In the genomic region with DNA sequence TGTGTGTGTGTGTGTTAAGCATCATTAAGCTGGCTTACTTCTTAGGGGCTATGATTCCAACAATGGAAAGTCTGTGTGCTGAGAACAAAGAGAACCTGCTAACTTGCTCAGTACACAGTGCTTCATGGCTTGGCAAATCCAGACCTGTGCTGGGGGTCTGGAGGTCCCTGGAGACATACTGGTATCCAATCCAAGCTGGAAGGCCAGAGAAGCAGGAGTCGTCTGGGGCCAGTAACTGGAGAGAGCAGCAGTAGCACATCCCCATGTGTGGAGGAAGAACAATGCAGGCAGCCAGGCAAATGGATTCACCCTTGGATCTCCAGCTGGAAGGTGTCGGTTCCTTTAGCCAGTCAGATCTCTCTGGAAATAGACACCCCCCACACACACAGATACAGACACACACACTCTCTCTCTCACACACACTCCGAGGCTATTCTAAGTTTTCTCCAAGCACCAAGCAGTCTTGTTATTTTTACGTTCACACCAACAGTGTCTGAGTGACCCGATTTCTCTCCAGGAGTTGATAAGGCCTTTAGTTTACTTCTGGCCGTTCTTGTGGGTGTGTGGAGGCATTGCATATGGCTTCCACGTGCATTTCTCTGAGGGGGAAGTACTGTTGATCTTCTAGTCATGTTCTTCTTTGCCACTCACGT, we compare ENCODE assay signal across 15 mouse cellular contexts. TPM values are rescaled to one million over a fixed set of nuclear protein-coding genes. Genes with fewer than 3 reads are reported as not detected.
A peak's percentile ranks its signal among the peaks of the same experiment; 100 is the strongest.
DNase-seq lines count a peak whose midpoint lies in the region; ATAC-seq and TF ChIP-seq lines count a peak whose summit lies in the region.
"Had no signal": no experiment of that assay in that cellular context is flagged by ENCODE, and none has a peak within 500 bp of the region (broad histone marks: within the 10 kb centered on the region; RNA-seq: fewer than 3 reads in every experiment).

No protein-coding gene starts in this region.

- H3K4me1 ChIP-seq in limb, embryonic 13.5 days = peaks cover 3% of the 10 kb centered on the region
- H3K4me1 ChIP-seq in limb, embryonic 10.5 days = no peaks in the 10 kb centered on the region
- peaks cover 6% of the 10 kb centered on the region; the same call in 1 of the 2 replicates for H3K4me1 ChIP-seq in forebrain, postnatal 0 days (ENCODE audit: insufficient read depth)
- H3K4me1 ChIP-seq in midbrain, embryonic 11.5 days (ENCODE audit: control insufficient read depth, insufficient read depth, low read length) = no peaks in the 10 kb centered on the region

- ATAC-seq in limb, embryonic 13.5 days (ENCODE audit: low FRiP score, low read depth) = peak; percentile 40; the same call in 1 of the 2 replicates
- ATAC-seq in forebrain, postnatal 0 days = peak; percentile 34
- ATAC-seq in midbrain, embryonic 11.5 days (ENCODE audit: low FRiP score) = peak; percentile 64; the same call in 1 of the 2 replicates
- ATAC-seq: activated CD4-positive, CD25-positive, alpha-beta regulatory T cell, adult 4 months; CD4-positive, CD25-positive, alpha-beta regulatory T cell, adult 4 months; intestine, embryonic 16.5 days had no signal

- no peak overlapping the region for H3K4me3 ChIP-seq in limb, embryonic 13.5 days
- no peak overlapping the region for H3K4me3 ChIP-seq in limb, embryonic 10.5 days
- no peak overlapping the region for H3K4me3 ChIP-seq in forebrain, postnatal 0 days (ENCODE audit: low read depth, low read length)
- H3K4me3 ChIP-seq in midbrain, embryonic 11.5 days (ENCODE audit: low read depth, low read length) = no peak overlapping the region
- H3K4me3 ChIP-seq: heart, embryonic 13.5 days had no signal

- no peaks in the 10 kb centered on the region for H3K36me3 ChIP-seq in limb, embryonic 13.5 days
- H3K36me3 ChIP-seq in limb, embryonic 10.5 days = no peaks in the 10 kb centered on the region
- no peaks in the 10 kb centered on the region for H3K36me3 ChIP-seq in forebrain, postnatal 0 days (ENCODE audit: insufficient read depth)
- no peaks in the 10 kb centered on the region for H3K36me3 ChIP-seq in midbrain, embryonic 11.5 days (ENCODE audit: control insufficient read depth, insufficient read depth, low read length)
- H3K36me3 ChIP-seq: heart, embryonic 13.5 days had no signal

- WGBS in limb, embryonic 13.5 days = 62% methylated on average over 8 of the region's 8 CpGs
- WGBS in limb, embryonic 10.5 days = 75% methylated on average over 8 of the region's 8 CpGs
- 63% methylated on average over 8 of the region's 8 CpGs for WGBS in forebrain, postnatal 0 days
- 65% methylated on average over 8 of the region's 8 CpGs for WGBS in midbrain, embryonic 11.5 days

- DNase-seq in limb, embryonic 10.5 days (ENCODE audit: low spot score) = no peak
- no peak for DNase-seq in forebrain, postnatal 0 days
- no peak for DNase-seq in midbrain, embryonic 11.5 days (ENCODE audit: low spot score, missing footprints)
- peak; percentile 72 for DNase-seq in telencephalon, adult 2 months (ENCODE audit: low read depth, low spot score)
- no peak for DNase-seq in cerebellum, postnatal 4 days (ENCODE audit: low spot score in 2 of 2)
- no peak for DNase-seq in adrenal gland, postnatal 36 days
- DNase-seq: cerebellum, postnatal 36 days; kidney, postnatal 25 days; lung, postnatal 10 days had no signal

- H3K27ac ChIP-seq in limb, embryonic 13.5 days = no peak overlapping the region
- no peak overlapping the region for H3K27ac ChIP-seq in limb, embryonic 10.5 days
- H3K27ac ChIP-seq in forebrain, postnatal 0 days (ENCODE audit: low read depth, low read length) = no peak overlapping the region
- no peak overlapping the region for H3K27ac ChIP-seq in midbrain, embryonic 11.5 days (ENCODE audit: low read depth, low read length)
- H3K27ac ChIP-seq: heart, embryonic 13.5 days had no signal

- no peaks in the 10 kb centered on the region for H3K27me3 ChIP-seq in limb, embryonic 13.5 days
- H3K27me3 ChIP-seq in limb, embryonic 10.5 days (ENCODE audit: low read depth, poor library complexity, severe bottlenecking) = no peaks in the 10 kb centered on the region
- no peaks in the 10 kb centered on the region for H3K27me3 ChIP-seq in forebrain, postnatal 0 days (ENCODE audit: insufficient read depth, low read length)
- H3K27me3 ChIP-seq in midbrain, embryonic 11.5 days (ENCODE audit: control insufficient read depth, insufficient read depth, low read length) = no peaks in the 10 kb centered on the region
- H3K27me3 ChIP-seq: heart, embryonic 13.5 days had no signal

- no peaks in the 10 kb centered on the region for H3K9me3 ChIP-seq in limb, embryonic 13.5 days
- no peaks in the 10 kb centered on the region for H3K9me3 ChIP-seq in limb, embryonic 10.5 days (replicated peaks)
- no peaks in the 10 kb centered on the region for H3K9me3 ChIP-seq in forebrain, postnatal 0 days (ENCODE audit: low read length)
- H3K9me3 ChIP-seq in midbrain, embryonic 11.5 days (ENCODE audit: control insufficient read depth, low read length) = no peaks in the 10 kb centered on the region
- H3K9me3 ChIP-seq: heart, embryonic 13.5 days had no signal

- H3K9ac ChIP-seq in limb, embryonic 13.5 days = no peak overlapping the region
- H3K9ac ChIP-seq in forebrain, postnatal 0 days = no peak overlapping the region
- H3K9ac ChIP-seq in midbrain, embryonic 11.5 days (ENCODE audit: low read length) = no peak overlapping the region
- H3K9ac ChIP-seq: heart, embryonic 13.5 days had no signal

- no peak for TF ChIP-seq CTCF in forebrain, postnatal 0 days (IDR thresholded peaks at IDR 0.05; ENCODE audit: low read depth)

- no peak overlapping the region for H3K4me2 ChIP-seq in limb, embryonic 13.5 days (replicated peaks)
- H3K4me2 ChIP-seq in forebrain, postnatal 0 days (ENCODE audit: low read depth) = no peak overlapping the region
- H3K4me2 ChIP-seq in midbrain, embryonic 11.5 days = no peak overlapping the region
- H3K4me2 ChIP-seq: heart, embryonic 13.5 days; liver, embryonic 11.5 days had no signal

RNA-seq across cellular contexts. Expression of a gene that starts 8.2 kb away (rescaled TPM):
- polyA plus RNA-seq in limb, embryonic 13.5 days (2015; fragmentation: Nextera tagmentation; extraction: Ambion mirVana) = 10.3 and 11.0 TPM in 2 replicates
- 0.85 and 1.8 TPM in 2 replicates for polyA plus RNA-seq in limb, embryonic 10.5 days (2016; fragmentation: Nextera tagmentation; extraction: Ambion mirVana)
- 50.2 and 93.9 TPM in 2 replicates for total RNA-seq in forebrain, postnatal 0 days (2014; rRNA removed)
- polyA plus RNA-seq in forebrain, postnatal 0 days (2015; fragmentation: Nextera tagmentation; extraction: Ambion mirVana) = 79.9 and 128 TPM in 2 replicates
- 19.5 and 21.2 TPM in 2 replicates for polyA plus RNA-seq in midbrain, embryonic 11.5 days (2014; fragmentation: Nextera tagmentation; extraction: Ambion mirVana)
- total RNA-seq in adrenal gland, postnatal 36 days (2021) = under 1 TPM; 0.36 to 0.96 TPM
- polyA plus RNA-seq: activated CD4-positive, CD25-positive, alpha-beta regulatory T cell, adult 4 months; CD4-positive, CD25-positive, alpha-beta regulatory T cell, adult 4 months had no signal
